Mouse (Mus musculus) bone marrow macrophage, adult 2 months (primary cell): ENCODE results near the gene Cd93.

Experiments
- CTCF ChIP-seq: IDR thresholded peaks from 2 replicates; pipeline ENCODE4 v1.5.1; 2012; ENCODE audit warnings: low read depth, mild to moderate bottlenecking, low read length, moderate library complexity
- POLR2A ChIP-seq: IDR thresholded peaks from 2 replicates; pipeline ENCODE4 v1.6.1; 2012; ENCODE audit warnings: mild to moderate bottlenecking, low read depth, low read length, borderline replicate concordance

DNA sequence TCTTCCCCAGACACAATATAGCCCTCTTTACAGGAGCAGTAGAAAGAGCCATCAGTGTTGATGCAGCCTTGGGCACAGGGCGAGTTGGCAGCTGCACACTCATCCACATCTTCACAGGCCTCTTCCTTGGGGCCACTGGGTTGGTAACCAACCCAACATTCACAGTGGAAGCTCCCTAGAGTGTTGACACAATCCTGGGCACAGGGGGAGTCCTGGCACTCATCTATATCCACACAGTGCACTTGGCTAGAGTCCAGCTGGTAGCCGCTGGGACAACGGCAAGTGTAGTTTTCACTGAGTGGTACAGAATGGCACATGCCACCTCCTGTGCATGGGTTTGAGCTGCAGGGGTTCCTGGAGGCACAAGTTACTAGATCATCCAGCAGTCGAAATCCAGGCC, 1.2 kb downstream of the Cd93 start:
- TF ChIP-seq CTCF (no peak), POLR2A (no peak)
